Mouse (Mus musculus): ENCODE results near the gene Gm13693.
"Not testable (repeated sequence)": the region's sequence is repeated elsewhere in the genome, so short reads cannot be mapped to it uniquely, and the experiment has no call there.

DNA sequence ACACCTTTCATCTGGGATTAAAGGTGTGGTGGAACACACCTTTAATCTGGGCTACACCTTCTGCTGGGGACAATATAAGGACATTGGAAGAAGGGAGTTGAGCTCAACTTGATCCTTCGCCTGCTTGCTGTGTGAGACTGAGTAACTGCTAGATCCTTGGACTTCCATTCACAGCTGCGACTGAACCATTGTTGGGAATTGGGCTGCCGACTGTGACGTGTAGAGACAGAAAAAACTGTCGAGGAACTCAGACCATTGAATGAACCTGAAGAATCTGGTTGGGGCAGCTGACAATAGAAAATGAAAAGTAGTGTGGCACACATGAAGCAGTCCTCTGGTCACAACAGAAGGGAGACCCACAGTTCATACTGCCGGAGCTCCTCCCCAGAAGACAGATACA, 28.9 kb downstream of the Gm13693 start, which contains the start of gene Gm13691:
- TF ChIP-seq MAFK (IDR thresholded peaks at IDR 0.05; ENCODE audit: insufficient read depth, low read depth, low read length); ZNF384 (IDR thresholded peaks at IDR 0.05; ENCODE audit: low read depth, low read length); ZC3H11A (IDR thresholded peaks at IDR 0.05; ENCODE audit: borderline replicate concordance, low read depth, low read length); HCFC1 (IDR thresholded peaks at IDR 0.05; ENCODE audit: borderline replicate concordance, insufficient read depth, low read length); CHD2 (IDR thresholded peaks at IDR 0.05; ENCODE audit: low read depth, low read length): not testable (repeated sequence)
